Mouse (Mus musculus) bone marrow macrophage, adult 2 months (primary cell): ENCODE results near the gene Disp2.

Source experiments
- CTCF ChIP-seq: IDR thresholded peaks from 2 replicates; pipeline ENCODE4 v1.5.1; 2012; ENCODE audit warnings: low read depth, mild to moderate bottlenecking, low read length, moderate library complexity
- POLR2A ChIP-seq: IDR thresholded peaks from 2 replicates; pipeline ENCODE4 v1.6.1; 2012; ENCODE audit warnings: mild to moderate bottlenecking, low read depth, low read length, borderline replicate concordance

DNA sequence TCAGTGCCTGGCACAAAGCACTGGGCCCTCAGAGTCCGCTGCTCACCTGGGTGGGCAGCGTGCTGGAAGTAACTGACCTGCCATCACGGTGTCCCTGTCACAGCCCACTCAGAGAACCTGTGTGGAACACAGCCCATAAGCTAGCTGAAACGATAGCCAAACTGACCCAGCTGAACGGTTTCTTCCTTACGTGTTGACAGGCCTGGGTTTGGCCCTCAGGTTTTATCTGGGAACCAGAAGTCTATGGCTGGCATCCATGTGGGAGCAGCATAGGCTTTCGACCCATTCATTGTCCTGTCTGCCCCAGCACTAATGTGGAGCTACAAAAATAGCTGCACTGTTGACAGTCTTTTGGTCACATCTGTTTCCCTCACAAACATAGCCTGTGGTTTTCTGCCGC is 29.0 kb upstream of the Disp2 start:
- TF ChIP-seq CTCF (no peak), POLR2A (no peak)
